Mouse (Mus musculus): ENCODE results near the gene Zfp764. TPM values are rescaled to one million over a fixed set of nuclear protein-coding genes. Genes with fewer than 3 reads are reported as not detected.
"Not testable (repeated sequence)": the region's sequence is repeated elsewhere in the genome, so short reads cannot be mapped to it uniquely, and the experiment has no call there.

The Zfp764 gene
- polyA plus RNA-seq (2012; rRNA removed): 0.30 and 0.31 TPM in 2 replicates

GRCm38 (mm10) chr7:127406002-127406987 lies at the start of gene Zfp764:
TSS of gene Zfp764 (minus strand) at chr7:127406822.
- not testable (repeated sequence) for H3K27me3 ChIP-seq (ENCODE audit: control insufficient read depth, insufficient read depth, low read length); H3K27ac ChIP-seq (ENCODE audit: control insufficient read depth, insufficient read depth, low read depth, low read length); H3K36me3 ChIP-seq (ENCODE audit: control insufficient read depth, insufficient read depth, low read length); H3K4me1 ChIP-seq (ENCODE audit: control insufficient read depth, insufficient read depth, low read length)
- peak within 1 kb of the TSS; percentile 75 for H3K4me3 ChIP-seq (ENCODE audit: control insufficient read depth, low read depth, low read length)
- TF ChIP-seq POLR2A (IDR thresholded peaks at IDR 0.05; ENCODE audit: control insufficient read depth, low read depth, low read length) (peak; percentile 44; the same call in 1 of the 2 replicates), CTCF (IDR thresholded peaks at IDR 0.05; ENCODE audit: control insufficient read depth, insufficient read depth, insufficient replicate concordance, low read depth, low read length) (peak; percentile 49)

GRCm38 (mm10) chr7:127454905-127455304 lies 48.3 kb upstream of the Zfp764 start:
- peaks cover 1% of the 10 kb centered on the region; the same call in 1 of the 2 replicates for H3K4me1 ChIP-seq (ENCODE audit: control insufficient read depth, insufficient read depth, low read length)
- H3K27ac ChIP-seq (ENCODE audit: control insufficient read depth, insufficient read depth, low read depth, low read length): peak overlapping the region; percentile 44
- H3K4me3 ChIP-seq (ENCODE audit: control insufficient read depth, low read depth, low read length): peak overlapping the region; percentile 60
- no peak for TF ChIP-seq CTCF (IDR thresholded peaks at IDR 0.05; ENCODE audit: control insufficient read depth, insufficient read depth, insufficient replicate concordance, low read depth, low read length)
- no peaks in the 10 kb centered on the region; the same call in 1 of the 2 replicates for H3K36me3 ChIP-seq (ENCODE audit: control insufficient read depth, insufficient read depth, low read length)
- no peaks in the 10 kb centered on the region for H3K27me3 ChIP-seq (ENCODE audit: control insufficient read depth, insufficient read depth, low read length)

- H3K4me1 ChIP-seq (ENCODE audit: control insufficient read depth, insufficient read depth, low read length): peaks cover 4% of the 10 kb centered on the region; the same call in 1 of the 2 replicates
- H3K36me3 ChIP-seq (ENCODE audit: control insufficient read depth, insufficient read depth, low read length): no peaks in the 10 kb centered on the region; the same call in 1 of the 2 replicates
- no peak overlapping the region for H3K27ac ChIP-seq (ENCODE audit: control insufficient read depth, insufficient read depth, low read depth, low read length)
- peak overlapping the region; percentile 60 for H3K4me3 ChIP-seq (ENCODE audit: control insufficient read depth, low read depth, low read length)
- TF ChIP-seq POLR2A (IDR thresholded peaks at IDR 0.05; ENCODE audit: control insufficient read depth, low read depth, low read length): no peak
- no peak for TF ChIP-seq CTCF (IDR thresholded peaks at IDR 0.05; ENCODE audit: control insufficient read depth, insufficient read depth, insufficient replicate concordance, low read depth, low read length)
- no peaks in the 10 kb centered on the region for H3K27me3 ChIP-seq (ENCODE audit: control insufficient read depth, insufficient read depth, low read length)
Measured at GRCm38 (mm10) chr7:127453056-127453455, 46.4 kb upstream of the Zfp764 start.

GRCm38 (mm10) chr7:127449966-127450365 lies 43.3 kb upstream of the Zfp764 start:
- H3K4me3 ChIP-seq (ENCODE audit: control insufficient read depth, low read depth, low read length): peak overlapping the region; percentile 96
- H3K27ac ChIP-seq (ENCODE audit: control insufficient read depth, insufficient read depth, low read depth, low read length): 0 out of 2 replicates have a peak overlapping the region, but pooled peaks have one; percentile 12
- TF ChIP-seq CTCF (IDR thresholded peaks at IDR 0.05; ENCODE audit: control insufficient read depth, insufficient read depth, insufficient replicate concordance, low read depth, low read length) (no peak), POLR2A (IDR thresholded peaks at IDR 0.05; ENCODE audit: control insufficient read depth, low read depth, low read length) (no peak)
- peaks cover 4% of the 10 kb centered on the region; the same call in 1 of the 2 replicates for H3K4me1 ChIP-seq (ENCODE audit: control insufficient read depth, insufficient read depth, low read length)
- no peaks in the 10 kb centered on the region for H3K27me3 ChIP-seq (ENCODE audit: control insufficient read depth, insufficient read depth, low read length)
- H3K36me3 ChIP-seq (ENCODE audit: control insufficient read depth, insufficient read depth, low read length): no peaks in the 10 kb centered on the region

GRCm38 (mm10) chr7:127448521-127449300 lies 42.1 kb upstream of the Zfp764 start, which contains the start of gene Zfp689:
TSS of gene Zfp689 (minus strand) at chr7:127449158.
- Histone ChIP-seq H3K4me3 (ENCODE audit: control insufficient read depth, low read depth, low read length) (peak within 1 kb of the TSS; percentile 96), H3K4me1 (ENCODE audit: control insufficient read depth, insufficient read depth, low read length) (peaks cover 4% of the 10 kb centered on the region), H3K27me3 (ENCODE audit: control insufficient read depth, insufficient read depth, low read length) (no peaks in the 10 kb centered on the region), H3K27ac (ENCODE audit: control insufficient read depth, insufficient read depth, low read depth, low read length) (peak within 1 kb of the TSS; percentile 98), H3K36me3 (ENCODE audit: control insufficient read depth, insufficient read depth, low read length) (no peaks in the 10 kb centered on the region)
- TF ChIP-seq POLR2A (IDR thresholded peaks at IDR 0.05; ENCODE audit: control insufficient read depth, low read depth, low read length) (no peak; the same call in none of the 2 replicates), CTCF (IDR thresholded peaks at IDR 0.05; ENCODE audit: control insufficient read depth, insufficient read depth, insufficient replicate concordance, low read depth, low read length) (no peak)

- Histone ChIP-seq H3K36me3 (ENCODE audit: control insufficient read depth, insufficient read depth, low read length) (no peaks in the 10 kb centered on the region; the same call in 1 of the 2 replicates), H3K27ac (ENCODE audit: control insufficient read depth, insufficient read depth, low read depth, low read length) (no peak overlapping the region), H3K4me1 (ENCODE audit: control insufficient read depth, insufficient read depth, low read length) (no peaks in the 10 kb centered on the region; the same call in 1 of the 2 replicates), H3K4me3 (ENCODE audit: control insufficient read depth, low read depth, low read length) (peak overlapping the region; percentile 19; the same call in 1 of the 2 replicates), H3K27me3 (ENCODE audit: control insufficient read depth, insufficient read depth, low read length) (no peaks in the 10 kb centered on the region)
- TF ChIP-seq POLR2A (IDR thresholded peaks at IDR 0.05; ENCODE audit: control insufficient read depth, low read depth, low read length) (no peak), CTCF (IDR thresholded peaks at IDR 0.05; ENCODE audit: control insufficient read depth, insufficient read depth, insufficient replicate concordance, low read depth, low read length) (no peak)
Measured at GRCm38 (mm10) chr7:127443976-127444375, 37.4 kb upstream of the Zfp764 start.

All from testis, adult 2 months (tissue).